Mouse (Mus musculus): ENCODE measurements around the gene Gm10234. TPM values are rescaled to one million over a fixed set of nuclear protein-coding genes. Genes with fewer than 3 reads are reported as not detected.

Gm10234 gene
- not detected in 2 replicates for total RNA-seq (2021)
- long read RNA-seq = 0 reads

DNA sequence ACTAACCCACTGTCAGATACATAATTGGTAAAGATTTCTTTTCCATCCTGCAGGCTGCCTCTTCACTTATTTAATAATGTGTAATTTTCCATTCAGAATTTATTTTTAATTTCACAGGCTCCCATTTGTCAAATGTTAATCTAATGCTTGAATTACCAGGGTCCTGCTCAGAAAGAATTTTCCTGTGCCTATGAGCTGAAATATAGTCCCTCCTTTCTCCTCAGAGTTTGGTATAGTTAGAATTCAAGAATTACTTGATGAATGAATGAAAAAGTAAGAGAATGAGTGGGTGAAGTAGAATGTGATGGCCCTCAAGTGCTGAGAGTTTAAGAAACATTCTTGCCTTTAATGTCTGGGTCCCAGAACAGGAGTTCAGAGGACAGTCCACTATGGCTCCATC, at the start of gene Gm10234:
TSS of gene Gm10234 (plus strand) at position 301 of the 400 bp plus-strand sequence.
- DNase-seq = no peak

DNA sequence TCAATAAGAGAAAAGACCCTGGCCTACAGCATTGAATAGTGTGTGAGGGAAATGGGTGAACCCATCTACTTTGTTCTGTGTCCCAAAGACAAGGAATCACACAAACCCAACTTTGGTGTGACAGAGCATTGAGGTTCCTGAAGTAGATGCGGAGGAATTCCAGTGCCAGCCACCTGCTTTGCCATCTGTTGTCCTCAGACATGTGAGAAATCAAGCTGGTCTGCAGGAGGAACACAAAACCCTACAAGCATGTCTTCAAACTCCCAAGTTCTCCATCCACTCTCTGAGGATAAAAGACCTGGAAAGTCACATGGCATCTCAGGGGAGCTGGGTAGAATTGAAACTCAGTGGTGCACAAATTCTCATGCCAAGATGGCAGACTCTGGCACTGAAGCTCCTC, 44.3 kb upstream of the Gm10234 start:
- DNase-seq = no peak

DNA sequence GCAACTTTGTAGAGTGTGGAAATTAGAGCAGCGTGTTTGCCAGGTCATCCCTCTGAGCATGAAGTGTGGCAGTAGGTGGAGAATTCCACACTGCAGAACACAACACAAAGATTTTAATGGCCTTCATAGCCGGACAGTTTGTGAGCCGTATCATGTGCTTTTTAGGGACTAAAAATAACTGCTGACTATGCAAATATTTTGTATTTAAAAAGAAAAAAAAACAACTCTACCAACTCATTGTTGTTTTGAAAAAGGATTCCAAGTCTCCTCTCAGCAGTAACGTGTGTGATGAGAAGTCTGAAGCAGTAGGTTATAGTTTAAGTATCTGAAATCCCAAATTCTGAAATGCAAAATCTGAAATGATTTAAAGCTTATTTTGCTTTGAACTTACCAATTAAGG, 25.9 kb upstream of the Gm10234 start:
- DNase-seq = no peak

DNA sequence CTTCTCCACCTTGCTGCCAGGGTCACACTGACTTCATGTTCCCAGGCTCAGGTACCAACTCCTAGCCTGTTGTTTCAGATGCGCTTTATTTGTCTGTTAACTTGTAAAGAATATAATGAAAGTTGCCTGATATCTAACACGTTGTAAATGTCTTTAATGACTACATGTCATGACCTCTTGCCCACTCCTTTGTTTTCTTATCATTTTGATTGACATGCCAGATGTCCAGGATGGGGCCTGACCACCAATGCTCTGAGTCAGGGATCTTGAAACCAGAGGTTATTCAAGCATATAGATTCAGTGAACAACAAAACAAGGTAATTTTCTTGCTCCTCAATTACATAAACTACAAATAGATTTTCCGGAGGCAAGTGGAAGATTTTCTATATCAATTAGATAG, 23.5 kb upstream of the Gm10234 start:
- no peak for DNase-seq

DNA sequence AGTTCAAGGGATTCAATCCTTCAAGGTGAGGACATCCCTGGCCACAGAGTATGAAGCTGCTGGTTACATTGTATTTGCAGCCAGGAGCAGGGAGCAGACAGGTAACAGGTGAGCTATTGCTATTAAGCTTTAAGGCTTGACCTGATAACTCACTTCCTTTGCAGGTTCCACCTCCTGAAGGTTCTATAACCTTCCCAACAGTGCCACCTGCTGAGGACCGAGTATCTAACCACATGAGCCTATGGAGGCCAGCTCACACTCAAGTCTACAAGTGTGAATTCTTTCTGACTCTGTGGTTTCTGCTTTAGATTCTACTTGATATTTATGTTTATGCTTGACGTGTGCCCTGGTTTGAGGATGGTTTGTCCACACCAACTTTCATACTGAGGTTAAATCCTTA, 21.3 kb upstream of the Gm10234 start:
- no peak for DNase-seq

DNA sequence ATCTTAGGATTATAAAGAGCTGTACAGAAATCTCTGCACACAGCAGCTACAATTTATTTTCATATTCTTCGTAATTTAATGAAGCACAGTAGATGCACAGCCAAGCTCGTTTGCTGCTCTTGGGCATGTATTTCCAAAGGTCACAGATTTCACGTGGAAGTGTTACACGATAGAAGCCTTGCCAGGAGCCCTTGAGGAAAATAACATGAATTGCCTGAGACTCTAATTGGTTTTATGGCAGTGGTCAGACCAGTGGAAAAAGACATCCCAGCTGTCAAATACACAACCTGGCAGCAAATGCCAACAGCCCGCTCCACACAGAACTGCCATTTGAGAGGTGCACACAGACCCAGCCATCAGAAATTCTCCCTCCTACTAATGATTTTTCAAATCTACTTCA, 9.3 kb downstream of the Gm10234 start:
- no peak for DNase-seq

DNA sequence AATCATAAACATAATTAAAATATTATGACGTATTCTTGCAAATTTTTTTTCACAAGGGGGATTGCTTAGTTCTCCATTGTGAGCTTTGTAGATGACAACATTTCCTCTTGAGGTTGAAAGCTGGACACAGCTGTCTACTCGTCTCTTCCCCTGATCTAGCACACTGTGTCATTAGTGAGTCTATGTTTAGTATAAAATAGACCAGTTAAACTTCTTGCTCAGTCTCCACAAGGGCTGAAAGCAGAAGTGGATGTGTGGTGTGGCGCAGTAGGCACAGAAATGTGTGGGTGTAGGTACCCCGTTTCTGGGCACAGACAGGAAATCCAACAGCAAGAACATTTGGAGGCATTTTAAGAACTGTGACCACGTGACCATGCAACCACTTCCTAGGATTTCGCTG, 12.9 kb downstream of the Gm10234 start:
- DNase-seq = no peak

DNA sequence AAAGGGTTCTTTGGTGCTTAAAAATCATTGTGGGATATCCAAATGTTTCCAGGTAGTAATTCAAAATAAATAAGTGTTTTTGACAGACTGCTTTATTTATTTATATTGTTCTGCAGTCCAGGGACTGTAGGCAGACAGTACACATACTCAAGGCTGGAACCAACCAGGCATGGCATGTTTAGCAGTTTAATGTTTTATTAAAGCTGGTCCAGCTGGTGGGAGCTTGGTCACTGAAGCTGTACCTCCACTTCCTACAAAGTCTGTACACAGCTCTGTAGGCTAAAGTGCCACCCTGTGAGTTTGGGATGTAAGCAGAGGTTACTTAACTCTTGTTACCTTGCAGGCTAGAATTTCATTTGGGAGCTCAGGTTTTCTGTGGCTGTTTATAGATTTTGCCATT, 27.5 kb downstream of the Gm10234 start:
- no peak for DNase-seq

DNA sequence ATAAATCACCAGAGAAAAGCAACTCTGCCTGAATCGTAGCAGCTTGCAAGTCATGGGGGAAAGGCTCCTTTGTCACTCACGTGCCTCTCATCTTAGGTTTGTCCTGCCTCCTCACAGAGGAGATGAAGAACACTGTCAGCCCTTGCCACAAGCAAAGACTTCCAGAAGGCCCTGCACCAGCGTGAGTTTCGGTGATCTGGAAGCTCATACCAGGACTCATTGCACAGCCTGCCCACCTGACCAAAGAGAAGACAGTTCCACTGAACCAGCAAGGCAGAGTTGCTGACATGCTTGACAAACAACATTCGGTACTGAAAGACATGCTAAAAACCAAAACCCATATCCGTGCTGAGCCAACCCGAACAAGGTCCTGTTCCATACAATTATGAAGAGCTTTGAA, 31.1 kb downstream of the Gm10234 start:
- no peak for DNase-seq

DNA sequence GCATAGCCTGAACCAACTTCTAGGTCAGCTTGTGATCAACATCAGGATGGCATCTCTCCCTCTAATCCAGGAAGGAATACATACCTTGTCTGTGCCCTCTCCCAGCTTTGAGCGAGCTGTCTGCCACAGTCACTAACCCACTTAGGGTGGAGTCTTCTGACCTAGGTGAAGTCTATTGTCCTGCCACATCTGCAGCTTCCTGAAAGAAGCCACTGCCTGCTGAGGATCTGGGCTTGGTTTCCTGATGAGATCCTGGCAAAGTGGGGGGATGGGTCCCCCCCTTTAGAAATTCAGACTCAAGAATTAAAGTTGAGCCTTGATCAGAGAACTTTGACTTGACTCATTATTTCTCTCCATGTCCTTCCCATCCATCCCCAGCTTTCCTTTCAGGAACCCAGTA, 32.0 kb downstream of the Gm10234 start:
- DNase-seq = no peak

DNA sequence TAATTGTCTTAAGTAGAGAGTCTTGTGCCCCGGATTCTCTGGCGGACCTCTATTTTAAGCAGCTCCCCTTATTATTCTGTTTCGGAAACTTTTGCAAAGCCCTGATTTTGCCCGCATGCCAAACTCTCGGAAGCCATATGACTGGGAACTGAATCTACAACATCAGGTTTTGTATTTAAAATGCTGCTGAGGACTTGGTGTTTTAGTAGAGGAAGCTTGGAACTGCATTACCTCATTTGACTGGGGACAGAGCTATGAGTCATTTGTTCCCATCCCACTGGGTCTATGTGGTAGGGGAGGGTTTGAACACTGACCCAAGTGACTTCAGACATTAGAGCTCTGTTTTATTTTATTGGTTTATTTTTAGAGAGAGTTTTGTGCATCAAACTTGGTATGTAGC, 38.2 kb downstream of the Gm10234 start:
- no peak for DNase-seq

DNA sequence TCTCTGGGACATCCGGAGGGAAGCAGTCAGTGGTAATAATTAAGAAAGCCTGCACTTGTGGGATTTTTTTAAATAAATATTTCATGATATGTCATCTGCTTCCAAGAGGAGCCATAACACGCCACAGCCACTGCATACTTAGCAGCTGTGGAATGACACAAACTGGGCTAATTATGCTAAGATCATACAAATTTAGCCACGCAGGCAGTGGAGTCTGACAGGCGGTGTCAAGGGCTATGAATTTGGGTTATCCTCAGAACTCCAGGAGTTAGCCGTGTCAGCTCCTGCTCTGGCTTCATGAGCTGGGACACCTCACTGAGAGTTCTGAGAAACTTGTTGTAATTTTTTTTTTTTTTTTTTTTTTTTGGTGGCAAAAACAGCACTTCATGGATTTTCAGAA, 40.8 kb downstream of the Gm10234 start:
- DNase-seq = no peak

DNA sequence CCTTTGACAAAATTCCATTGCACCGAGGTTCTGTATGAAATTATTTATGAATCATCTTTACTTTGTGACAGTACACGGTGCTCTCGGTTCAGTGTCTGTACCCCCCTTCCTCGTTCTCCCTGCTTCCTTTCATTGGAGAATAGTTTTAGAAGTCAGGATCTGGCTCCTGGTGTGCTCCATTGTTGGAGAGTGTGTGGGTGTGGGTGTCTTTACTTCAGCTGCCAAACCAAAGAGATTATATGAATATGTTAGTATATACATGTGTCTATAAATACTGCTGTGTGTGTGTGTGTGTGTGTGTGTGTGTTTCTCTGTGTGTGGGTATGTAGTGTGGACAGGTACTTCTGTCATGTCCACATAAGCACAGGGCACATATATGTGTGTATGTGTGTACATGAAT, 49.9 kb downstream of the Gm10234 start:
- no peak for DNase-seq

Other genes with a start within 250 kb of the Gm10234 start
- 3.6 and 6.3 TPM in 2 replicates for gene Kbtbd8, start 204.9 kb upstream of the Gm10234 start, total RNA-seq (2021)